Mouse (Mus musculus) megakaryocyte, embryonic 14.5 days (primary cell): ENCODE measurements at regions not wholly inside any gene's neighbourhood (a gene's known extent, or its start where the extent isn't known, plus 50 kb on each side); places are given as distances from the start of the nearest gene placed in this dataset.

Source experiments
- FLI1 ChIP-seq: IDR thresholded peaks from 2 replicates; pipeline ENCODE4 v1.6.1; 2012; ENCODE audit warnings: low read length, inconsistent platforms, mixed read lengths
- GATA1 ChIP-seq: IDR thresholded peaks from 3 replicates; pipeline ENCODE4 v1.6.1; 2012; ENCODE audit warnings: mixed read lengths, low read length, inconsistent platforms, borderline replicate concordance

DNA sequence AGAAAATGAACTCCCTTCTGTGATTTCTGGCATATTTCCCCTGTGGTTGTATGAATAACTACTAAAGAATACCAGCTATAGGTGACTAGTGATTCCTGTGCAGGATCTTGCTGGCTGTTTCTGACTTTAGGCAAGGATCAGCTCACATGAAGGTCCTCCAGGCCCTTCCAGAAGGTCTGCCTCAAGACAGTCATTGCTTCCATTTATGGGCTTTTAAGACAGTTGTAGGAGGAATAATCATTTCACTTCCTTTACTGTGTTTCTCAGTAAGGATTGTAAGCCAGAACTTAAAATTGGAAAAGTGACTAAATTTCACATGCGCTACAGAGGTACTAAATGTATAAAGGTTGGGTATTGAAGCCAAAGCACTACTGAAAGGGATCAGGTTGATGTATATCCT, 2303.5 kb upstream of the Lrrc6 start:
- TF ChIP-seq GATA1 (no peak), FLI1 (no peak)
